Mouse (Mus musculus) heart, adult 8-10 months (tissue): Measurements from ENCODE around the gene Ap1s2. TPM values are rescaled to one million over a fixed set of nuclear protein-coding genes. Genes with fewer than 3 reads are reported as not detected.

Experiments used
- DNase-seq: peaks from one replicate; pipeline ENCODE4 v3.0.0; 2022; ENCODE audit warnings: low spot score
- total RNA-seq, 4 experiments: library from RNA; stranded (reverse); gene quantifications; 2 replicates each; pipeline ENCODE4 v1.2.4; 2022

Gene Ap1s2
- total RNA-seq, 4 experiments from 2014 or later: 18.5 to 36.3 (median 27.2) TPM

GRCm38 (mm10) chrX:163981092-163981491 is 72.3 kb downstream of the Ap1s2 start:
- DNase-seq: no peak

- no peak for DNase-seq
Observed at GRCm38 (mm10) chrX:163981500-163981899, 72.7 kb downstream of the Ap1s2 start.

- DNase-seq: no peak
Observed at GRCm38 (mm10) chrX:163982129-163982528, 73.3 kb downstream of the Ap1s2 start.

Other genes with a start within 250 kb of the Ap1s2 start
- gene Rnf138rt1, start 147.7 kb upstream of the Ap1s2 start, total RNA-seq: not detected
- gene Zrsr2, start 49.6 kb downstream of the Ap1s2 start, total RNA-seq: 10 to 100 TPM in 3 of 4 experiments, 1 to 10 TPM in 1; 6.4 to 11.5 (median 11.1) TPM
- gene Car5b, start 119.0 kb downstream of the Ap1s2 start, total RNA-seq: 1 to 10 TPM in 1 of 4 experiments, under 1 TPM in 3; 0.44 to 1.5 (median 0.63) TPM
- gene Siah1b, start 167.5 kb downstream of the Ap1s2 start, total RNA-seq: 1 to 10 TPM; 3.7 to 4.7 (median 4.3) TPM
- gene Cltrn, start 179.8 kb downstream of the Ap1s2 start, total RNA-seq: not detected
- 1 to 10 TPM in 2 of 4 experiments, under 1 TPM in 2; 0.57 to 1.4 (median 0.89) TPM for gene Ace2, start 230.3 kb downstream of the Ap1s2 start, total RNA-seq